Mouse (Mus musculus) gastrocnemius, adult 8-10 months (tissue): ENCODE data around the gene Epb41l4b. TPM values are rescaled to one million over a fixed set of nuclear protein-coding genes. Genes with fewer than 3 reads are reported as not detected.
A peak's percentile ranks its signal among the peaks of the same experiment; 100 is the strongest.

ENCODE experiments used
- DNase-seq, 2 experiments: peaks; one replicate each; pipeline ENCODE4 v3.0.0; 2022; ENCODE audit warnings: low spot score in 2 of 2
- total RNA-seq, 4 experiments: library from RNA; stranded (reverse); gene quantifications; 2 replicates each; pipeline ENCODE4 v1.2.4; 2022

The Epb41l4b gene
- total RNA-seq, 4 experiments from 2014 or later: 3.6 to 7.4 (median 5.8) TPM

GRCm38 (mm10) chr4:57114617-57115592, 28.3 kb downstream of the Epb41l4b start:
- DNase-seq: peak in 1 of 2 experiments; percentile 9

- no peak for DNase-seq
These were observed 29.6 kb downstream of the Epb41l4b start for GRCm38 (mm10) chr4:57113472-57114216.

GRCm38 (mm10) chr4:57111992-57112540, 31.2 kb downstream of the Epb41l4b start:
- DNase-seq: no peak

- DNase-seq: no peak
These were observed 31.8 kb downstream of the Epb41l4b start for GRCm38 (mm10) chr4:57111411-57111810.

- DNase-seq: no peak
These were observed 33.7 kb downstream of the Epb41l4b start for GRCm38 (mm10) chr4:57109543-57109942.

GRCm38 (mm10) chr4:57105339-57105738, 37.9 kb downstream of the Epb41l4b start:
- DNase-seq: no peak

- DNase-seq: no peak
These were observed 39.4 kb downstream of the Epb41l4b start for GRCm38 (mm10) chr4:57103830-57104229.

GRCm38 (mm10) chr4:57101095-57101494, 42.1 kb downstream of the Epb41l4b start:
- no peak for DNase-seq

GRCm38 (mm10) chr4:57097411-57097810, 45.8 kb downstream of the Epb41l4b start:
- no peak for DNase-seq

- no peak for DNase-seq
These were observed 47.7 kb downstream of the Epb41l4b start for GRCm38 (mm10) chr4:57095569-57095968.

- no peak for DNase-seq
These were observed 51.9 kb downstream of the Epb41l4b start for GRCm38 (mm10) chr4:57091363-57091762.

- DNase-seq: no peak
These were observed 54.9 kb downstream of the Epb41l4b start for GRCm38 (mm10) chr4:57088301-57088700.

- no peak for DNase-seq
These were observed 57.4 kb downstream of the Epb41l4b start for GRCm38 (mm10) chr4:57085750-57086400.

GRCm38 (mm10) chr4:57083653-57084052, 59.6 kb downstream of the Epb41l4b start:
- DNase-seq: no peak

- DNase-seq: no peak
These were observed 60.3 kb downstream of the Epb41l4b start for GRCm38 (mm10) chr4:57082775-57083428.

GRCm38 (mm10) chr4:57081463-57081862, 61.8 kb downstream of the Epb41l4b start:
- no peak for DNase-seq

- DNase-seq: no peak
These were observed 69.4 kb downstream of the Epb41l4b start for GRCm38 (mm10) chr4:57073843-57074242.

- no peak for DNase-seq
These were observed 70.1 kb downstream of the Epb41l4b start for GRCm38 (mm10) chr4:57073174-57073573.

- DNase-seq: no peak
These were observed 72.6 kb downstream of the Epb41l4b start for GRCm38 (mm10) chr4:57070640-57071039.

- no peak for DNase-seq
These were observed 74.8 kb downstream of the Epb41l4b start for GRCm38 (mm10) chr4:57068397-57068796.

- no peak for DNase-seq
These were observed 75.4 kb downstream of the Epb41l4b start for GRCm38 (mm10) chr4:57067801-57068200.
